Mouse (Mus musculus): ENCODE data around the gene Pitpnm2.

Gene Pitpnm2

GRCm38 (mm10) chr5:124093852-124094604, 155.5 kb downstream of the Pitpnm2 start:
- no peak for DNase-seq (ENCODE audit: low spot score)

GRCm38 (mm10) chr5:124093120-124093794, 156.3 kb downstream of the Pitpnm2 start:
- no peak for DNase-seq (ENCODE audit: low spot score)

GRCm38 (mm10) chr5:124091951-124092406, 157.6 kb downstream of the Pitpnm2 start:
- no peak for DNase-seq (ENCODE audit: low spot score)

- no peak for DNase-seq (ENCODE audit: low spot score)
Measured at GRCm38 (mm10) chr5:124089868-124090267, 159.7 kb downstream of the Pitpnm2 start.

GRCm38 (mm10) chr5:124086876-124087275, 162.7 kb downstream of the Pitpnm2 start:
- no peak for DNase-seq (ENCODE audit: low spot score)

GRCm38 (mm10) chr5:124085513-124085912, 164.0 kb downstream of the Pitpnm2 start:
- DNase-seq (ENCODE audit: low spot score) = no peak

GRCm38 (mm10) chr5:124084588-124085173, 164.9 kb downstream of the Pitpnm2 start:
- DNase-seq (ENCODE audit: low spot score) = peak; percentile 84

- DNase-seq (ENCODE audit: low spot score) = peak; percentile 88
Measured at GRCm38 (mm10) chr5:124083850-124084587, 165.5 kb downstream of the Pitpnm2 start.

GRCm38 (mm10) chr5:124082941-124083688, 166.4 kb downstream of the Pitpnm2 start:
- peak; percentile 42 for DNase-seq (ENCODE audit: low spot score)

- DNase-seq (ENCODE audit: low spot score) = no peak
Measured at GRCm38 (mm10) chr5:124082447-124082846, 167.1 kb downstream of the Pitpnm2 start.

GRCm38 (mm10) chr5:124079880-124080279, 169.7 kb downstream of the Pitpnm2 start:
- DNase-seq (ENCODE audit: low spot score) = peak; percentile 55

- peak; percentile 74 for DNase-seq (ENCODE audit: low spot score)
Measured at GRCm38 (mm10) chr5:124078794-124079416, 170.7 kb downstream of the Pitpnm2 start.

GRCm38 (mm10) chr5:124077856-124078460, 171.6 kb downstream of the Pitpnm2 start:
- peak; percentile 36 for DNase-seq (ENCODE audit: low spot score)

GRCm38 (mm10) chr5:124077241-124077640, 172.3 kb downstream of the Pitpnm2 start:
- DNase-seq (ENCODE audit: low spot score) = peak; percentile 10

GRCm38 (mm10) chr5:124076559-124076958, 173.0 kb downstream of the Pitpnm2 start:
- peak; percentile 8 for DNase-seq (ENCODE audit: low spot score)

GRCm38 (mm10) chr5:124075716-124076115, 173.8 kb downstream of the Pitpnm2 start:
- DNase-seq (ENCODE audit: low spot score) = peak; percentile 63

- peak; percentile 82 for DNase-seq (ENCODE audit: low spot score)
Measured at GRCm38 (mm10) chr5:124074845-124075307, 174.7 kb downstream of the Pitpnm2 start.

- DNase-seq (ENCODE audit: low spot score) = no peak
Measured at GRCm38 (mm10) chr5:124073682-124074081, 175.9 kb downstream of the Pitpnm2 start.

- DNase-seq (ENCODE audit: low spot score) = no peak
Measured at GRCm38 (mm10) chr5:124069657-124070056, 179.9 kb downstream of the Pitpnm2 start.
